Mouse (Mus musculus): ENCODE results near the gene Slf1. TPM values are rescaled to one million over a fixed set of nuclear protein-coding genes. Genes with fewer than 3 reads are reported as not detected.

Slf1 gene
- polyA plus RNA-seq, 1 experiment from 2014 or later = 31.0 TPM

DNA sequence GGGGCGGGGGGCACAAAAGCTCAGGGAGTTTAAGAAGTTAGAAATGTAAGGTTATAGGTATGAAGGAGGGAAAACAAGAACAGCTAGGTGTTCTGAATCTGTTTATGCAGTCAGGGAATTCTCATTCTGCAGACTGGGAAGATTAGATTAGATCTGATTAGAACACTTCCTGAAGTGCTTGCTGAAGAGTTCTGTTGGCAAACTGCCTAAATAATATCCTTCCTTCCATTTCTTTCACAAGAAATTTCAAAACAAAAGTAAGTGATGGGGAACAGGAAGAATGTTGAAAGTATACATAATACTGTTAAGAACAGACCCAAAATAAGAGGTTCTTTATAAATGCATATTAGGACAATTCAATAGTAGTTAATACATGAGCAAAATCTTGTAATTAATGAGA is 72.1 kb downstream of the Slf1 start:
- Histone ChIP-seq H3K9ac (replicated peaks) (no peak overlapping the region), H3K4me1 (no peaks in the 10 kb centered on the region), H3K4me3 (replicated peaks) (no peak overlapping the region), H3K27me3 (replicated peaks) (no peaks in the 10 kb centered on the region), H3K36me3 (no peaks in the 10 kb centered on the region; the same call in 1 of the 2 replicates), H3K4me2 (no peak overlapping the region), H3K9me3 (replicated peaks) (no peaks in the 10 kb centered on the region), H3K27ac (replicated peaks) (no peak overlapping the region)
- no peak for ATAC-seq (ENCODE audit: low FRiP score)
- 98% methylated on average over 1 of the region's 1 CpGs for WGBS

DNA sequence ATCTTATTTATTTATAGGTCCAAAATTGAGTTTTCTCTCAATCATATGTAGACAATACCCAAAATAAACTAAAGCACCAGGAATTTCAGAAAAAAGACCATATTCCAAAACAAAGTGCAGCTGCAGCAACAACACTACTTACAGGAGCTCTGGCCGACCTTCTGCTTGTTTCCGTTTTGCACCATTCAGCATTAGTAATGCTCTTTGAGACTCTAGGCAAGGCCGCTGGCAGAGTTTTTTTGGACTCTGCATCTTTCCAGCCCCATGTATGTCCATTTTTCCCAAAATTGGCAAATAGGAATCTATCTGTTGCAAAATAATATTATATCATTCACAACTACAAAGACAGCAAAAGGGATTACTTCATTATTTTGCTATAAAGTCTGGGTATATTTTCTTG is 85.5 kb downstream of the Slf1 start:
- Histone ChIP-seq H3K9ac (replicated peaks) (no peak overlapping the region), H3K36me3 (0 out of 2 replicates have a peak, but pooled peaks cover 2% of the 10 kb centered on the region), H3K4me1 (peaks cover 5% of the 10 kb centered on the region), H3K9me3 (replicated peaks) (no peaks in the 10 kb centered on the region), H3K4me2 (no peak overlapping the region), H3K4me3 (replicated peaks) (no peak overlapping the region), H3K27me3 (replicated peaks) (no peaks in the 10 kb centered on the region), H3K27ac (replicated peaks) (no peak overlapping the region)
- 78% methylated on average over 3 of the region's 3 CpGs for WGBS
- no peak for ATAC-seq (ENCODE audit: low FRiP score)

DNA sequence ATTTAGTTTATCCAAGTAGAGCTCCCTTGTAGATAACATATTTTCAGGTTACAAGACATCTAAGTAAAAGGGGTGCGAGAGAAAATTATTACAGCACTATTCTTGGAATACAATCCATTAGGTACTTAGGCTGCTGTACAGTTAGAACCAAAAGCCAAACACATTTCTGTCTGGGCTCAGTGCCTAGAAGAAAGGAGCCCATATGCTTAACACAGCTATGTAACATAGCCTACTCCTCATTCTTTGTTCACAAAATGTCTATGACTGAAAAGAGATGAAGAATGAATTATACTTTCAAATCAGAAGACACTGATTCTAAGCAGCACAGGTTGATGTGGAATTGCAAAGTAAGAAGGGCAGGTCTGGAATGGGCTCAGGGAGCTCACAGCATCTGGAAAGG is 86.8 kb downstream of the Slf1 start:
- WGBS = 90% methylated on average over 1 of the region's 1 CpGs
- Histone ChIP-seq H3K27ac (replicated peaks) (no peak overlapping the region), H3K27me3 (replicated peaks) (no peaks in the 10 kb centered on the region), H3K9me3 (replicated peaks) (no peaks in the 10 kb centered on the region), H3K4me3 (replicated peaks) (no peak overlapping the region), H3K36me3 (0 out of 2 replicates have a peak, but pooled peaks cover 2% of the 10 kb centered on the region), H3K4me1 (peaks cover 5% of the 10 kb centered on the region), H3K9ac (replicated peaks) (no peak overlapping the region), H3K4me2 (no peak overlapping the region)
- ATAC-seq (ENCODE audit: low FRiP score) = no peak

DNA sequence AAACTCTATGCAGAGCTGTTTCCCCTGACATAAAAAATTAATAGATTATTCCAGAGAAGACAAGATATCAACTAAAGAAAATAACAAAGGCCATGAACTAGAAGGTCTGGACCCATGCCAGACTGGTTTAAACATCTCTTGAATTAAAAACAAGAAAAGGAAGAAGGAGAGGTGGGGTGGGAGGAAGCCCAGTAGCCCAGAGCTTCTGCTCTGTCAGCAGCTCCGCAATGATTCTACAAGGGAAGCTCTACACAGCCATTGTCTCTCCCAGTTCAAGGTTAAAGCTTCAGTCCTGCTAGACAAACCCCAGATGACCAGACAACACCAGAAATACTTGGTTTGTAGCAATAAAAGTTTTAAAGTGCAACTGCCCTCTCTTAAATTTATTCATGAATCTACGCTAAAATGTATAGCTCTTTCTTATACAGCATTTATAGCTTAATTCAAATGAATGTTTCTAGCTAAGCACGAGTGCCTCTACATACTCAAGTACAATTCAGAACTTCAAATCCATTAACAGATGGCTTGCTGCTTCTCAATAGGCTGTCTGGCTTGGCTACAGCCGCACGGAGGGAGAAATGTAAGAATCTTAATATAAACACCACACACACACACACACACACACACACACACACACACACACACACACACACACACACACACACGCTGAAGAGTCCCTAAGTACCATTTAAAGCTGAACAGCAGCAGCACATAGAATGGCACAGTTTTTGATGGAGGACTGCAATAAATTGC is 87.9 kb downstream of the Slf1 start:
- Histone ChIP-seq H3K36me3 (0 out of 2 replicates have a peak, but pooled peaks cover 2% of the 10 kb centered on the region), H3K27ac (replicated peaks) (no peak overlapping the region), H3K9ac (replicated peaks) (no peak overlapping the region), H3K4me2 (no peak overlapping the region), H3K27me3 (replicated peaks) (no peaks in the 10 kb centered on the region), H3K4me3 (replicated peaks) (no peak overlapping the region), H3K9me3 (replicated peaks) (no peaks in the 10 kb centered on the region), H3K4me1 (peaks cover 5% of the 10 kb centered on the region)
- no peak for ATAC-seq (ENCODE audit: low FRiP score)
- 47% methylated on average over 6 of the region's 6 CpGs for WGBS

DNA sequence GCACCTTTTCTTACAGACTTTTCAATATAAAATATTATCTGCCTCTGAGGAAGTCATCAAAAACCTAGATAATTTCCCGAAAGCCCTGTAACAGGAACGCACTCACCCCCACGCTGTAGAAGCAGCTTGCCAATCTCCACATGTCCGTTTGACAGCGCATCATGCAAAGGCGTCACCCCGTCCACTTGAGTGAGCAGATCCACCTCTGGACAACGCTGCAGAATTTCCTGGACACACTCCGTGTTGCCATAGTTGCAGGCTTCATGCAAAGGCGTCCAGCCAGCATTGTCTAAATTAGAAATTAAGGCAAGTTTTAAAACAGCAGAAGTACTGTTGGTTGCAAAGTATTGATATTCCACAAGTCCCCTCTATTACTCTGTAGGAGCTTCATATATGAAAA is 88.9 kb downstream of the Slf1 start:
- Histone ChIP-seq H3K4me1 (peaks cover 5% of the 10 kb centered on the region), H3K9ac (replicated peaks) (no peak overlapping the region), H3K4me3 (replicated peaks) (no peak overlapping the region), H3K36me3 (0 out of 2 replicates have a peak, but pooled peaks cover 2% of the 10 kb centered on the region), H3K27ac (replicated peaks) (no peak overlapping the region), H3K4me2 (no peak overlapping the region), H3K9me3 (replicated peaks) (no peaks in the 10 kb centered on the region), H3K27me3 (replicated peaks) (no peaks in the 10 kb centered on the region)
- no peak for ATAC-seq (ENCODE audit: low FRiP score)
- 70% methylated on average over 10 of the region's 10 CpGs for WGBS

DNA sequence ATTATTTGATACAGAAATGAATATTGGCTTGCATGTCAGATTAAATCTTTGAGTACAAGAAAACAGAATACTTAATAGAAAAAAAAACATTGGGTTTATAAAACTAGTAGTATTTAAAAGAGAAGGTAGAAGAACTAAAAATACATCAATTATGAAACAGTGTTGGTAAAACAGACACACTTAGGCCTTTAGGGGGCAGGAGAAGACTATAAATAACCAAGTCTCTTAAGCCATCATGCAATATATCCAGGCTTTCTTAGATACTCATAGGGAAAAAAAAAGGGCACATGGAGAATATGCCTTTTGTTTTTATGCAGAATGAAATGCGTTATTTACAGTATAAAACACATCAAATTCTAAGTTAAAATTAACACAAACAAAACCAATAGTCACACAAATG is 89.9 kb downstream of the Slf1 start:
- no peaks in the 10 kb centered on the region for H3K9me3 ChIP-seq (replicated peaks)
- no peak overlapping the region for H3K9ac ChIP-seq (replicated peaks)
- no peak overlapping the region for H3K4me3 ChIP-seq (replicated peaks)
- WGBS = 87% methylated on average over 1 of the region's 1 CpGs
- ATAC-seq (ENCODE audit: low FRiP score) = no peak
- H3K4me1 ChIP-seq = peaks cover 5% of the 10 kb centered on the region
- 0 out of 2 replicates have a peak, but pooled peaks cover 2% of the 10 kb centered on the region for H3K36me3 ChIP-seq
- no peaks in the 10 kb centered on the region for H3K27me3 ChIP-seq (replicated peaks)
- H3K4me2 ChIP-seq = no peak overlapping the region
- no peak overlapping the region for H3K27ac ChIP-seq (replicated peaks)

DNA sequence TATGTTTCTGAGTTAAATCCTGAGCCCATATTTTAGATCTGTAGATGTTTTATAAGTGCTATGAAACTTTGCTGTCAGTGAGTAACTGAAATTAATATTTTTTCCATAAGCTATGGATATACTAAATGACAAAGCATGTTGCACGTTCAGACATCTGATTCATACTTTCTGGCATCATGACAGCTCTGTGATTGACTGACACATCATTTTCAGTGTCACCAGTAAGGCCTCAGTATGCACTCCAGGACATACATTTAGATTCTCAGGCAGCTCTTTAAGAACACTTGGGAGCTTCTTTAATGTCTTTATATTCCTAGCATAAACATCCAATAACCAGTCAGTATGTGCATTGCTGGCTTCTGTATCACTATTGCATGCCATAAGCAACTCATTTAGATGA is 91.9 kb downstream of the Slf1 start:
- H3K4me3 ChIP-seq (replicated peaks) = no peak overlapping the region

DNA sequence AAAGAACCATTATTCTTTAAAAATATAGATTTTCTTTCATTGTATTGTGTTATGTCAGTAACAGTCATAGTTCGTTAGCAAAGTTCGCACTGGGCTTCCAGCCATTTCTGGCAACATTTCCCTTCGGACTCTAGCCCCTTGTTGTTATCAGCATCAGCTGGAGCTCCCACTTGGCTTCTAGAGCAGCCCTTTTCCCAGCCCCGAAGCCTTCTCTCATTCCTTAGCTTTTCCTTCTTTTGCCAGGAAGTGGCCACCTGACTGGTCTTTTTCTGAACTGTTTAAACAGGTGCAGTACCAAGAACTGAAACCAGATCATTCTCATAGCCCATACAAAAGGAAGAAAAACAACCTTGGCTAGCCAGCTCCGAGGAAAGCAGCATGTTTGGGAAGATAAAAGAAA is 105.7 kb downstream of the Slf1 start:
- Histone ChIP-seq H3K4me3 (replicated peaks) (no peak overlapping the region), H3K4me1 (no peaks in the 10 kb centered on the region), H3K4me2 (no peak overlapping the region), H3K9ac (replicated peaks) (no peak overlapping the region), H3K9me3 (replicated peaks) (no peaks in the 10 kb centered on the region), H3K27me3 (replicated peaks) (no peaks in the 10 kb centered on the region), H3K36me3 (no peaks in the 10 kb centered on the region), H3K27ac (replicated peaks) (no peak overlapping the region)
- WGBS = 73% methylated on average over 5 of the region's 5 CpGs
- ATAC-seq (ENCODE audit: low FRiP score) = no peak

More for the DNA sequence above, 91.9 kb downstream of the Slf1 start:
- ATAC-seq (ENCODE audit: low FRiP score) = no peak
- no peak overlapping the region for H3K27ac ChIP-seq (replicated peaks)
- H3K36me3 ChIP-seq = no peaks in the 10 kb centered on the region
- H3K9me3 ChIP-seq (replicated peaks) = no peaks in the 10 kb centered on the region
- peaks cover 5% of the 10 kb centered on the region for H3K4me1 ChIP-seq
- WGBS = 81% methylated on average over 1 of the region's 1 CpGs
- no peaks in the 10 kb centered on the region for H3K27me3 ChIP-seq (replicated peaks)
- no peak overlapping the region for H3K9ac ChIP-seq (replicated peaks)
- no peak overlapping the region for H3K4me2 ChIP-seq

DNA sequence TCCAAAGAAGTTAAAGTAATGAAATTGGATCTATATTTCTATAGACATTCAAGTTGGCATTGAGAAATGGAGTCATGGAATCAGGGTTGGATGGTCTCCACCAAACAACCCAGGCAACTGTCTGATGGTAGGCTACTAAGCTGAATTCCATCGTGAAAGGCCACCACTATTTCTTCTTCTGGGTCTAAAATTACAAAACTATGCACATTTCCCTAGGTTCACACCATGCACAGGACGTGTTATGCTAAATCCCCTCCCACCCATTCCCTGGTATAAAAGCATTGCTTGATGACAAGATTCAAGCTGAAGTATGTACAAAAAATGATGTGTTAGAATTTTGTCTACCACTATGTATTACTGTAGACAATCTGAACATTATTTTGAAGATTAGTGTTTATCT is 116.4 kb downstream of the Slf1 start:
- WGBS = 80% methylated on average over 2 of the region's 2 CpGs
- Histone ChIP-seq H3K4me2 (no peak overlapping the region), H3K27ac (replicated peaks) (no peak overlapping the region), H3K4me3 (replicated peaks) (no peak overlapping the region), H3K4me1 (no peaks in the 10 kb centered on the region), H3K36me3 (no peaks in the 10 kb centered on the region), H3K9me3 (replicated peaks) (no peaks in the 10 kb centered on the region), H3K9ac (replicated peaks) (no peak overlapping the region), H3K27me3 (replicated peaks) (no peaks in the 10 kb centered on the region)
- no peak for ATAC-seq (ENCODE audit: low FRiP score)

DNA sequence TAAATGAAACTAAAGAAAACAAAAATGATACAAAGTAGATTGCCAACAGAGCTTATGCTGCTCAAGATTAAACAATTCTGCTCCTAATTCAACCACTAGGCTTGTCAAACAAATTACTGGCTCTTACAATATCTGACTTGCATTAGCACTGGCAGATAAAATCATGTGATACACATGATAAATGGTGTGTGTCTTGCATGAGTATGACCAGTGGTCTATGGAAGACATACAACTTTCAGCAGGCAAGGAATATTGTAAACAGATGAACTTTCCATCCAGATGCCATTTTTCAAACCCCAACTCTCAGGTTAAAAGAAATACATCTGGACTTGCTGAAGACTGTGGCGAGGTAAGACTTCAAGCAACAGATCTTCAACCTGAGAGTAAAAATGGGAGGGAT is 131.6 kb downstream of the Slf1 start:
- Histone ChIP-seq H3K9ac (replicated peaks) (no peak overlapping the region), H3K36me3 (no peaks in the 10 kb centered on the region), H3K4me3 (replicated peaks) (no peak overlapping the region), H3K4me2 (no peak overlapping the region), H3K4me1 (no peaks in the 10 kb centered on the region), H3K27me3 (replicated peaks) (no peaks in the 10 kb centered on the region), H3K9me3 (replicated peaks) (no peaks in the 10 kb centered on the region), H3K27ac (replicated peaks) (no peak overlapping the region)
- no peak for ATAC-seq (ENCODE audit: low FRiP score)
- WGBS = 96% methylated on average over 1 of the region's 1 CpGs

DNA sequence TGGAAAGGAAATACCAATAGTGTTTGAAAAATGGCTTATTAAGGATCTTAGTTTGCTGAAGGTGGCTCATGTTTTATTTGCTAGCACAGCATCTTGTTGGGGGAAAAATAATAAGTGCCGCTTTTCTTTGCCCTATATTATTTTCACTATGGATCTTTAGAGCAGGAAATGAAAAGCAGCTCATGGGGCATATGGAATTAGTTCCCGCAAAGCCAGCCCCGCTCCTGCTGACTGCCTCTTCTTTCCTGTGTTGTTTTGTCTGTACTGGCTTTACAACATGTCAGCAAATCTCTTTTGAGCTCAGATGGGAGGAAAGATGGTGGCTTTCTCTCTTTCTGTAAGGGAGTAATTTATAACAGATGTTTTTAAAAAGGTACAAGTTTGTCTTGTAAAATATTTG is 132.6 kb downstream of the Slf1 start:
- Histone ChIP-seq H3K27me3 (replicated peaks) (no peaks in the 10 kb centered on the region), H3K9ac (replicated peaks) (no peak overlapping the region), H3K4me2 (no peak overlapping the region), H3K4me1 (no peaks in the 10 kb centered on the region), H3K36me3 (no peaks in the 10 kb centered on the region), H3K4me3 (replicated peaks) (no peak overlapping the region), H3K9me3 (replicated peaks) (no peaks in the 10 kb centered on the region), H3K27ac (replicated peaks) (no peak overlapping the region)
- WGBS = 64% methylated on average over 3 of the region's 3 CpGs
- ATAC-seq (ENCODE audit: low FRiP score) = no peak

Data from neural tube, embryonic 15.5 days (tissue).